Mouse (Mus musculus) c-Kit-positive CD71-positive TER-119-positive erythroid progenitor cells, embryonic 14.5 days (primary cell): ENCODE results near the gene Gm3317.
"Not testable (repeated sequence)": the region's sequence is repeated elsewhere in the genome, so short reads cannot be mapped to it uniquely, and the experiment has no call there.

Experiments
- DNase-seq: peaks from one replicate; pipeline ENCODE4 v3.0.0-alpha.2; 2013; ENCODE audit warnings: low spot score

Gm3317 gene

GRCm38 (mm10) chr14:5164235-5164634, at the start of gene Gm3317:
TSS of gene Gm3317 (plus strand) at chr14:5164535.
- not testable (repeated sequence) for DNase-seq

- DNase-seq, result not testable (repeated sequence)
Measured at GRCm38 (mm10) chr14:5131219-5131618, 33.1 kb upstream of the Gm3317 start, which contains the start of gene Gm8279. TSS of gene Gm8279 (plus strand) at chr14:5131519.

- DNase-seq, result not testable (repeated sequence)
Measured at GRCm38 (mm10) chr14:5185493-5185892, 21.2 kb downstream of the Gm3317 start, which contains the start of gene Gm8271. TSS of gene Gm8271 (plus strand) at chr14:5185793.
